Mouse (Mus musculus): ENCODE results near the gene Gmds. TPM values are rescaled to one million over a fixed set of nuclear protein-coding genes. Genes with fewer than 3 reads are reported as not detected.

Gmds gene
- polyA plus RNA-seq, 1 experiment = 10.6 TPM

- H3K9me3 ChIP-seq (replicated peaks; ENCODE audit: control insufficient read depth, insufficient read depth, low read length, poor library complexity, severe bottlenecking) = no peaks in the 10 kb centered on the region
- no peaks in the 10 kb centered on the region for H3K27me3 ChIP-seq (ENCODE audit: control insufficient read depth, insufficient read depth, low read length, poor library complexity, severe bottlenecking)
- H3K27ac ChIP-seq (ENCODE audit: insufficient read depth, low read length) = no peak overlapping the region
- no peak overlapping the region for H3K9ac ChIP-seq (ENCODE audit: low read depth, poor library complexity, severe bottlenecking)
- no peaks in the 10 kb centered on the region for H3K4me1 ChIP-seq (ENCODE audit: control insufficient read depth, insufficient read depth, low read length)
- no peaks in the 10 kb centered on the region for H3K36me3 ChIP-seq (ENCODE audit: control insufficient read depth, insufficient read depth, low read length, poor library complexity, severe bottlenecking)
- no peak overlapping the region for H3K4me3 ChIP-seq (ENCODE audit: low read depth, low read length)
- TF ChIP-seq POLR2A (IDR thresholded peaks at IDR 0.05; ENCODE audit: insufficient read depth, low read length) (no peak), EP300 (IDR thresholded peaks at IDR 0.05; ENCODE audit: insufficient read depth, low read depth, low read length) (no peak), CTCF (IDR thresholded peaks at IDR 0.05; ENCODE audit: low read depth, low read length) (no peak)
Observed at GRCm38 (mm10) chr13:31821050-31821449, 517.5 kb downstream of the Gmds start.

- H3K27me3 ChIP-seq (ENCODE audit: control insufficient read depth, insufficient read depth, low read length, poor library complexity, severe bottlenecking) = no peaks in the 10 kb centered on the region
Observed at GRCm38 (mm10) chr13:31820587-31821017, 517.9 kb downstream of the Gmds start.

GRCm38 (mm10) chr13:31819664-31820405 is 518.7 kb downstream of the Gmds start:
- Histone ChIP-seq H3K27me3 (ENCODE audit: control insufficient read depth, insufficient read depth, low read length, poor library complexity, severe bottlenecking) (no peaks in the 10 kb centered on the region), H3K4me1 (ENCODE audit: control insufficient read depth, insufficient read depth, low read length) (no peaks in the 10 kb centered on the region), H3K9me3 (replicated peaks; ENCODE audit: control insufficient read depth, insufficient read depth, low read length, poor library complexity, severe bottlenecking) (no peaks in the 10 kb centered on the region), H3K36me3 (ENCODE audit: control insufficient read depth, insufficient read depth, low read length, poor library complexity, severe bottlenecking) (no peaks in the 10 kb centered on the region), H3K4me3 (ENCODE audit: low read depth, low read length) (no peak overlapping the region), H3K9ac (ENCODE audit: low read depth, poor library complexity, severe bottlenecking) (no peak overlapping the region), H3K27ac (ENCODE audit: insufficient read depth, low read length) (no peak overlapping the region)
- TF ChIP-seq EP300 (IDR thresholded peaks at IDR 0.05; ENCODE audit: insufficient read depth, low read depth, low read length) (no peak), POLR2A (IDR thresholded peaks at IDR 0.05; ENCODE audit: insufficient read depth, low read length) (no peak), CTCF (IDR thresholded peaks at IDR 0.05; ENCODE audit: low read depth, low read length) (no peak)

More at GRCm38 (mm10) chr13:31820587-31821017, 517.9 kb downstream of the Gmds start:
- Histone ChIP-seq H3K9ac (ENCODE audit: low read depth, poor library complexity, severe bottlenecking) (no peak overlapping the region), H3K27ac (ENCODE audit: insufficient read depth, low read length) (no peak overlapping the region), H3K4me1 (ENCODE audit: control insufficient read depth, insufficient read depth, low read length) (no peaks in the 10 kb centered on the region), H3K4me3 (ENCODE audit: low read depth, low read length) (peak overlapping the region; percentile 10; the same call in 1 of the 2 replicates), H3K9me3 (replicated peaks; ENCODE audit: control insufficient read depth, insufficient read depth, low read length, poor library complexity, severe bottlenecking) (no peaks in the 10 kb centered on the region), H3K36me3 (ENCODE audit: control insufficient read depth, insufficient read depth, low read length, poor library complexity, severe bottlenecking) (no peaks in the 10 kb centered on the region)
- TF ChIP-seq POLR2A (IDR thresholded peaks at IDR 0.05; ENCODE audit: insufficient read depth, low read length) (no peak), CTCF (IDR thresholded peaks at IDR 0.05; ENCODE audit: low read depth, low read length) (no peak), EP300 (IDR thresholded peaks at IDR 0.05; ENCODE audit: insufficient read depth, low read depth, low read length) (no peak)

GRCm38 (mm10) chr13:31818337-31818736 is 520.2 kb downstream of the Gmds start:
- H3K9me3 ChIP-seq (replicated peaks; ENCODE audit: control insufficient read depth, insufficient read depth, low read length, poor library complexity, severe bottlenecking) = no peaks in the 10 kb centered on the region
- no peaks in the 10 kb centered on the region for H3K36me3 ChIP-seq (ENCODE audit: control insufficient read depth, insufficient read depth, low read length, poor library complexity, severe bottlenecking)
- H3K27me3 ChIP-seq (ENCODE audit: control insufficient read depth, insufficient read depth, low read length, poor library complexity, severe bottlenecking) = no peaks in the 10 kb centered on the region
- no peak for TF ChIP-seq EP300 (IDR thresholded peaks at IDR 0.05; ENCODE audit: insufficient read depth, low read depth, low read length)
- no peak for TF ChIP-seq CTCF (IDR thresholded peaks at IDR 0.05; ENCODE audit: low read depth, low read length)
- no peak for TF ChIP-seq POLR2A (IDR thresholded peaks at IDR 0.05; ENCODE audit: insufficient read depth, low read length)
- no peak overlapping the region for H3K27ac ChIP-seq (ENCODE audit: insufficient read depth, low read length)
- no peak overlapping the region for H3K9ac ChIP-seq (ENCODE audit: low read depth, poor library complexity, severe bottlenecking)
- H3K4me1 ChIP-seq (ENCODE audit: control insufficient read depth, insufficient read depth, low read length) = no peaks in the 10 kb centered on the region
- no peak overlapping the region for H3K4me3 ChIP-seq (ENCODE audit: low read depth, low read length)

GRCm38 (mm10) chr13:31815383-31816003 is 523.0 kb downstream of the Gmds start:
- Histone ChIP-seq H3K27ac (ENCODE audit: insufficient read depth, low read length) (no peak overlapping the region), H3K4me3 (ENCODE audit: low read depth, low read length) (no peak overlapping the region), H3K9ac (ENCODE audit: low read depth, poor library complexity, severe bottlenecking) (no peak overlapping the region), H3K27me3 (ENCODE audit: control insufficient read depth, insufficient read depth, low read length, poor library complexity, severe bottlenecking) (peaks cover 9% of the 10 kb centered on the region; the same call in 1 of the 2 replicates), H3K9me3 (replicated peaks; ENCODE audit: control insufficient read depth, insufficient read depth, low read length, poor library complexity, severe bottlenecking) (no peaks in the 10 kb centered on the region), H3K4me1 (ENCODE audit: control insufficient read depth, insufficient read depth, low read length) (no peaks in the 10 kb centered on the region), H3K36me3 (ENCODE audit: control insufficient read depth, insufficient read depth, low read length, poor library complexity, severe bottlenecking) (no peaks in the 10 kb centered on the region)
- no peak for TF ChIP-seq EP300 (IDR thresholded peaks at IDR 0.05; ENCODE audit: insufficient read depth, low read depth, low read length)
- TF ChIP-seq CTCF (IDR thresholded peaks at IDR 0.05; ENCODE audit: low read depth, low read length) = no peak
- TF ChIP-seq POLR2A (IDR thresholded peaks at IDR 0.05; ENCODE audit: insufficient read depth, low read length) = no peak

- Histone ChIP-seq H3K27ac (ENCODE audit: insufficient read depth, low read length) (no peak overlapping the region), H3K4me3 (ENCODE audit: low read depth, low read length) (no peak overlapping the region), H3K36me3 (ENCODE audit: control insufficient read depth, insufficient read depth, low read length, poor library complexity, severe bottlenecking) (no peaks in the 10 kb centered on the region), H3K27me3 (ENCODE audit: control insufficient read depth, insufficient read depth, low read length, poor library complexity, severe bottlenecking) (peaks cover 23% of the 10 kb centered on the region), H3K4me1 (ENCODE audit: control insufficient read depth, insufficient read depth, low read length) (no peaks in the 10 kb centered on the region), H3K9me3 (replicated peaks; ENCODE audit: control insufficient read depth, insufficient read depth, low read length, poor library complexity, severe bottlenecking) (no peaks in the 10 kb centered on the region), H3K9ac (ENCODE audit: low read depth, poor library complexity, severe bottlenecking) (no peak overlapping the region)
- TF ChIP-seq CTCF (IDR thresholded peaks at IDR 0.05; ENCODE audit: low read depth, low read length) (no peak), POLR2A (IDR thresholded peaks at IDR 0.05; ENCODE audit: insufficient read depth, low read length) (no peak), EP300 (IDR thresholded peaks at IDR 0.05; ENCODE audit: insufficient read depth, low read depth, low read length) (no peak)
Observed at GRCm38 (mm10) chr13:31812701-31813100, 525.8 kb downstream of the Gmds start.

All from ES-Bruce4 (cell line).